Mouse (Mus musculus) urinary bladder, postnatal 0 days (tissue): ENCODE measurements around the gene Yipf6. TPM values are rescaled to one million over a fixed set of nuclear protein-coding genes. Genes with fewer than 3 reads are reported as not detected.

Experiments
- polyA plus RNA-seq: library from polyadenylated mRNA; unstranded; fragments of >200 nt; fragmentation: Nextera tagmentation; extraction: Ambion mirVana; gene quantifications from 2 replicates; pipeline ENCODE4 v1.2.1, GENCODE M21; 2015

Gene Yipf6
- 24.3 and 26.0 TPM in 2 replicates for polyA plus RNA-seq

GRCm38 (mm10) chrX:98936101-98936500 lies at the start of gene Yipf6:
Gene Yipf6 (plus strand): TSS chrX:98936316.

DNA sequence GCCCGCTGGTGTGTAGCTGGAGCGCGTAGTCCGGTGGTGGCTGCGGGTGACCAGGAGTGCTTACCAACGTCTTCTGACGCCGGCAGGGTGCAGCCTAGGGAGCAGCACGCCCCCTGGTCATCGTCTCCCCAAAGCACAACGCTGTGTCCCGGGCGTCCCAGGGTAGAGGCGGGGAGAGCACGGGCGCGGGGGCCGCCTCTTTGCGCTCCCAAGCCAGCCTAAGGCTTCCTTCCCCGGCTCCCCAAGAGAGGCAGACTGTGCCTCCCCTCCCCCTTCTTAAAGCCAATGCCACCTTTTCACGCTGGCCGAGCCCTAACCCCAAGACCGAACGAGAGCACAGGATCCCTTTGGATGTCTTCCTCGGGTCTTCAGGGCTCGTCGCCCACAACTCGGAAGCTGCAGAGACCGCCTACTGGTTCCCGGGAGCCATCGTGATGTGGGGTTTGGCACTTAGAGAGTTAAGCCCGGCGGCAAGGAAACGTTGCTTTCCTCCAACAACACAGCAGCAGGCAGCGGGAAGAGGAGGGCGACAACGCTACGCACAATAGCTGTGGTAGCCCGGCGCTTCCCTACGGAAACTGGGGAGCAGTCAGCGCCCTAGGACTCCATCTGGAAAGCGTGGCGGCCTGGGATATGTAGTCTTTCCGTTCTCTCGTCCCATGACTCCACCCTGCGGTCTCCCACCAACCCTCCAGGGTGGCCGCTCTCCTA lies 45.6 kb upstream of the Yipf6 start, which contains the start of gene Ophn1:
Ophn1 (minus strand) TSS at position 620 of the 711 bp plus-strand sequence.

Other genes with a start within 250 kb of the Yipf6 start
- gene Ophn1, start 45.3 kb upstream of the Yipf6 start, polyA plus RNA-seq, result 10.8 and 11.4 TPM in 2 replicates
- 4.5 and 5.1 TPM in 2 replicates for gene Stard8, start 66.9 kb downstream of the Yipf6 start, polyA plus RNA-seq
- 18.5 and 18.6 TPM in 2 replicates for gene Efnb1, start 199.8 kb downstream of the Yipf6 start, polyA plus RNA-seq